Mouse (Mus musculus): ENCODE results near the gene Tlr8. TPM values are rescaled to one million over a fixed set of nuclear protein-coding genes. Genes with fewer than 3 reads are reported as not detected.

The Tlr8 gene
- polyA plus RNA-seq, 2 experiments = 0.57 to 0.67 TPM

- no peaks in the 10 kb centered on the region for H3K36me3 ChIP-seq (ENCODE audit: control insufficient read depth, insufficient read depth, low read length)
- H3K27me3 ChIP-seq (ENCODE audit: control insufficient read depth, insufficient read depth, low read length) = no peaks in the 10 kb centered on the region
- H3K27ac ChIP-seq (replicated peaks; ENCODE audit: low read depth, low read length) = no peak overlapping the region
- TF ChIP-seq POLR2A (IDR thresholded peaks at IDR 0.05; ENCODE audit: borderline replicate concordance, extremely low read depth, insufficient read depth, insufficient read length) = no peak
- whole genome bisulfite sequencing = 87% methylated on average over 6 of the region's 6 CpGs
- ATAC-seq (ENCODE audit: low FRiP score, low read depth) (no peak), DNase-seq (ENCODE audit: low spot score) (no peak)
- H3K4me3 ChIP-seq (replicated peaks; ENCODE audit: low read length) = no peak overlapping the region
- H3K4me2 ChIP-seq (replicated peaks; ENCODE audit: low read depth, low read length, severe bottlenecking) = no peak overlapping the region
- no peak overlapping the region for H3K9ac ChIP-seq (ENCODE audit: low read depth, low read length, severe bottlenecking)
- no peaks in the 10 kb centered on the region for H3K9me3 ChIP-seq (ENCODE audit: control insufficient read depth, low read length)
- H3K4me1 ChIP-seq (ENCODE audit: control insufficient read depth, insufficient read depth, low read length) = no peaks in the 10 kb centered on the region
These were observed 36.4 kb downstream of the Tlr8 start for GRCm38 (mm10) chrX:167227756-167228155.

GRCm38 (mm10) chrX:167227138-167227537 is 37.0 kb downstream of the Tlr8 start:
- H3K4me1 ChIP-seq (ENCODE audit: control insufficient read depth, insufficient read depth, low read length) = no peaks in the 10 kb centered on the region
- TF ChIP-seq POLR2A (IDR thresholded peaks at IDR 0.05; ENCODE audit: borderline replicate concordance, extremely low read depth, insufficient read depth, insufficient read length) = no peak
- H3K4me3 ChIP-seq (replicated peaks; ENCODE audit: low read length) = no peak overlapping the region
- no peak for DNase-seq (ENCODE audit: low spot score)
- WGBS = 81% methylated on average over 7 of the region's 7 CpGs
- no peak overlapping the region for H3K9ac ChIP-seq (ENCODE audit: low read depth, low read length, severe bottlenecking)
- H3K36me3 ChIP-seq (ENCODE audit: control insufficient read depth, insufficient read depth, low read length) = no peaks in the 10 kb centered on the region
- no peak overlapping the region for H3K4me2 ChIP-seq (replicated peaks; ENCODE audit: low read depth, low read length, severe bottlenecking)
- H3K27me3 ChIP-seq (ENCODE audit: control insufficient read depth, insufficient read depth, low read length) = no peaks in the 10 kb centered on the region
- no peak for ATAC-seq (ENCODE audit: low FRiP score, low read depth)
- no peak overlapping the region for H3K27ac ChIP-seq (replicated peaks; ENCODE audit: low read depth, low read length)
- no peaks in the 10 kb centered on the region for H3K9me3 ChIP-seq (ENCODE audit: control insufficient read depth, low read length)

- H3K4me1 ChIP-seq (ENCODE audit: control insufficient read depth, insufficient read depth, low read length) = no peaks in the 10 kb centered on the region
- no peaks in the 10 kb centered on the region for H3K36me3 ChIP-seq (ENCODE audit: control insufficient read depth, insufficient read depth, low read length)
- no peak for ATAC-seq (ENCODE audit: low FRiP score, low read depth)
- no peak overlapping the region for H3K4me3 ChIP-seq (replicated peaks; ENCODE audit: low read length)
- H3K9ac ChIP-seq (ENCODE audit: low read depth, low read length, severe bottlenecking) = no peak overlapping the region
- no peak overlapping the region for H3K27ac ChIP-seq (replicated peaks; ENCODE audit: low read depth, low read length)
- no peak overlapping the region for H3K4me2 ChIP-seq (replicated peaks; ENCODE audit: low read depth, low read length, severe bottlenecking)
- TF ChIP-seq POLR2A (IDR thresholded peaks at IDR 0.05; ENCODE audit: borderline replicate concordance, extremely low read depth, insufficient read depth, insufficient read length) = no peak
- no peaks in the 10 kb centered on the region for H3K27me3 ChIP-seq (ENCODE audit: control insufficient read depth, insufficient read depth, low read length)
- 88% methylated on average over 5 of the region's 5 CpGs for WGBS
- no peak for DNase-seq (ENCODE audit: low spot score)
- H3K9me3 ChIP-seq (ENCODE audit: control insufficient read depth, low read length) = no peaks in the 10 kb centered on the region
These were observed 37.6 kb downstream of the Tlr8 start for GRCm38 (mm10) chrX:167226570-167226969.

- H3K27ac ChIP-seq (replicated peaks; ENCODE audit: low read depth, low read length) = no peak overlapping the region
- H3K4me3 ChIP-seq (replicated peaks; ENCODE audit: low read length) = no peak overlapping the region
- H3K4me1 ChIP-seq (ENCODE audit: control insufficient read depth, insufficient read depth, low read length) = no peaks in the 10 kb centered on the region
- no peaks in the 10 kb centered on the region for H3K36me3 ChIP-seq (ENCODE audit: control insufficient read depth, insufficient read depth, low read length)
- WGBS = 25% methylated on average over 8 of the region's 8 CpGs
- no peak for TF ChIP-seq POLR2A (IDR thresholded peaks at IDR 0.05; ENCODE audit: borderline replicate concordance, extremely low read depth, insufficient read depth, insufficient read length)
- peaks cover 15% of the 10 kb centered on the region; the same call in 1 of the 2 replicates for H3K27me3 ChIP-seq (ENCODE audit: control insufficient read depth, insufficient read depth, low read length)
- H3K9me3 ChIP-seq (ENCODE audit: control insufficient read depth, low read length) = no peaks in the 10 kb centered on the region
- H3K4me2 ChIP-seq (replicated peaks; ENCODE audit: low read depth, low read length, severe bottlenecking) = no peak overlapping the region
- no peak overlapping the region for H3K9ac ChIP-seq (ENCODE audit: low read depth, low read length, severe bottlenecking)
- DNase-seq (ENCODE audit: low spot score) (no peak), ATAC-seq (ENCODE audit: low FRiP score, low read depth) (no peak)
These were observed 51.4 kb downstream of the Tlr8 start for GRCm38 (mm10) chrX:167212707-167213106.

GRCm38 (mm10) chrX:167211871-167212555 is 52.1 kb downstream of the Tlr8 start:
- 58% methylated on average over 9 of the region's 9 CpGs for WGBS
- no peak overlapping the region for H3K27ac ChIP-seq (replicated peaks; ENCODE audit: low read depth, low read length)
- no peak overlapping the region for H3K9ac ChIP-seq (ENCODE audit: low read depth, low read length, severe bottlenecking)
- ATAC-seq (ENCODE audit: low FRiP score, low read depth) = no peak
- TF ChIP-seq POLR2A (IDR thresholded peaks at IDR 0.05; ENCODE audit: borderline replicate concordance, extremely low read depth, insufficient read depth, insufficient read length) = no peak
- no peak overlapping the region for H3K4me2 ChIP-seq (replicated peaks; ENCODE audit: low read depth, low read length, severe bottlenecking)
- H3K27me3 ChIP-seq (ENCODE audit: control insufficient read depth, insufficient read depth, low read length) = peaks cover 15% of the 10 kb centered on the region; the same call in 1 of the 2 replicates
- H3K4me3 ChIP-seq (replicated peaks; ENCODE audit: low read length) = no peak overlapping the region
- H3K9me3 ChIP-seq (ENCODE audit: control insufficient read depth, low read length) = no peaks in the 10 kb centered on the region
- no peak for DNase-seq (ENCODE audit: low spot score)
- peaks cover 3% of the 10 kb centered on the region; the same call in 1 of the 2 replicates for H3K36me3 ChIP-seq (ENCODE audit: control insufficient read depth, insufficient read depth, low read length)
- H3K4me1 ChIP-seq (ENCODE audit: control insufficient read depth, insufficient read depth, low read length) = no peaks in the 10 kb centered on the region

All from limb, embryonic 14.5 days (tissue).